Mouse (Mus musculus): ENCODE measurements around the gene Trpc4ap.
"Not testable (repeated sequence)": the region's sequence is repeated elsewhere in the genome, so short reads cannot be mapped to it uniquely, and the experiment has no call there.

The Trpc4ap gene

GRCm38 (mm10) chr2:155611834-155612550, 80.2 kb downstream of the Trpc4ap start:
- DNase-seq (ENCODE audit: low spot score in 2 of 2): no peak

DNA sequence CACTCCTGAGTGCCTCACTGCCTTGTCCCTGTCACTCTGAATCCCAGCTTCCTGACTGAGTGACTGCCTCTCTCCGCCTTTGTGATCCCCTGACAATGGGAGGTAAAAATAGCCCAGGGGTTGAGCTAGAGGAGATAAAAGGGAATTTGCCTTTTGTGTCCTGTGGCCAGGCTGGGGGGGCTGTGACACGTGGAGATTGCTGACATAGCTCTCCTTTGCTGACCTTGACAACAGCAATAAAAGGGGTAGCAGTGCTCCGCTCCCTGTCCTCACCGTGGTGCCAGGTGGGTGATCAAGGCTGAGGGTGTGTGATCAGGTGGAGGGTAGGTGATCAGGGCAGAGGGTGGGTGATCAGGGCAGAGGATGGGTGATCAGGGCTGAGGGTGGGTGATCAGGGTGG, 81.2 kb downstream of the Trpc4ap start, which contains the start of gene Myh7b:
Myh7b (plus strand) TSS at position 235 of the 400 bp plus-strand sequence.
- DNase-seq (ENCODE audit: low spot score in 2 of 2): no peak

GRCm38 (mm10) chr2:155606360-155606759, 85.8 kb downstream of the Trpc4ap start:
- no peak for DNase-seq (ENCODE audit: low spot score in 2 of 2)

- not testable (repeated sequence) for DNase-seq (ENCODE audit: low spot score in 2 of 2)
These were observed 87.0 kb downstream of the Trpc4ap start for GRCm38 (mm10) chr2:155605236-155605589.

DNA sequence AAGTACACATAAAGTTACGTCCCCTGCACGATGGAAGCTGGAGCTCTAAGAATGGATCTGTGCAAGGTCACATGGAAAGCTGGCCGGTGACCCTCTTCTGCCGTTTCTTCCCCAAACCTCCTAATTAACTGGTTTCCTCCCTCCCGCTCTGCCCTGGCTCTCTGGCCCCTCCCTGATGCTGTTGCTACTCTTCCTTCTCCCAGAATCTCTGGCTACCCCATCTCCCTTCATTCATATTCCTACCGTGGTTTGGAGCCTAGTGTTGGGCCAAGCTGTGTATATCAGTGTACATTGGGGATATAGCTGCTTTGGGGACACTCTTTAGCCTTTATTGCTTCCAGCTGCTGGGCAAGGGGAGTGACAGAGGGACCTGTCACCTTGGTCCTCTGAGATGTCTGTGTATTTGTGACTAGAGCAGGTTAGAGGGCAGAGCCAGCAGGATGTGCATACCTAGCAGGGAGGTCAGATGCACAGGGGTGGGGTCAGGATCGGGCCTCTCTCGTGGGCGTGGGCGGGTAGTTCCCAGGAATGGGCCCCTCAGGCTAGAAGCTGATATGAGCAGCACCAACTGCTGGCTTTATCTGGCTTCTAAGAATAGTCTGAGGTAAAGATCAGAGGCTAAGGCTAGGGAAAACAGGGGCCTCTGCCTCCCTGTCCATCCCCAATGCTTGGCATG, 87.5 kb downstream of the Trpc4ap start:
- no peak for DNase-seq (ENCODE audit: low spot score in 2 of 2)

DNA sequence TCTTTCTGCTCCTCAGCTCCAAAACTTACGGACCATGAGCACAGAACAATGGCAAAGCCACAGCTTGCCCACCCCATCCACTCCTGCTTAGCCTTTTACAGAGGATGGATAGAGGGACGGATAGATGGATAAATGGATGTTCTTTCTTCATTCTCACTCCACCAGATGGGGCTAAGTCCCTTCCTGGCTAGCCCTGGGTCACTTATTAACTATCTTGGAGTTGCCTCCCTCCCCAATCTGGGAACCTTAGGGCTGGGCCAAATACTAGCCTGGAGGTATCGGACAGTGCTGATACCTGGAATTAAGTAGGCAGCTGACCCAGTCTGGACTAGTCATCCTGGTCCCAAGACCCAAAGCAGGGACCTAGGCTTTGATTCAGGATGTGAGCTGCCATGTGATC, 88.5 kb downstream of the Trpc4ap start:
- DNase-seq (ENCODE audit: low spot score in 2 of 2): no peak

- DNase-seq (ENCODE audit: low spot score in 2 of 2): no peak
These were observed 96.7 kb downstream of the Trpc4ap start for GRCm38 (mm10) chr2:155595516-155595915.

DNA sequence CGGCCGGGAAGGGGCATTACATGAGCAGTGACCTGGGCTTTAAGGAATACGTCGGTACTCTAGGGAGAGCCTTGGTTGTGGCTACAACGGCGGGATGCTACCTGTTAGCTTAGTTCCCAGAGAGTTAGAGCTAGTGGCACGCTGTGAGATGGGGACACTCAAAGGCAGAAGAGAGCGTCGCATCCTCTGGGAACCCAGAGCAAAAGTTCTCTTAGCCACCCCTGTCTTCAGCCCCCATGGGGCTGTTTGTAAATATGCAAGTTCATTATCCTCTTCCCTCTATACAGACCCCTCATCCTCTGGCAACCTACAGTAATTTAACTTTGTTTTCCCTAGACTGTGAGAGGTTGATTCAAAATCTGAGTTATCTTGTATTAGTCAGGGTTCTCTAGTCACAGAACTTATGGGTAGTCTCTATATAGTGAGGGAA, 99.3 kb downstream of the Trpc4ap start:
- DNase-seq (ENCODE audit: low spot score in 2 of 2): no peak

DNA sequence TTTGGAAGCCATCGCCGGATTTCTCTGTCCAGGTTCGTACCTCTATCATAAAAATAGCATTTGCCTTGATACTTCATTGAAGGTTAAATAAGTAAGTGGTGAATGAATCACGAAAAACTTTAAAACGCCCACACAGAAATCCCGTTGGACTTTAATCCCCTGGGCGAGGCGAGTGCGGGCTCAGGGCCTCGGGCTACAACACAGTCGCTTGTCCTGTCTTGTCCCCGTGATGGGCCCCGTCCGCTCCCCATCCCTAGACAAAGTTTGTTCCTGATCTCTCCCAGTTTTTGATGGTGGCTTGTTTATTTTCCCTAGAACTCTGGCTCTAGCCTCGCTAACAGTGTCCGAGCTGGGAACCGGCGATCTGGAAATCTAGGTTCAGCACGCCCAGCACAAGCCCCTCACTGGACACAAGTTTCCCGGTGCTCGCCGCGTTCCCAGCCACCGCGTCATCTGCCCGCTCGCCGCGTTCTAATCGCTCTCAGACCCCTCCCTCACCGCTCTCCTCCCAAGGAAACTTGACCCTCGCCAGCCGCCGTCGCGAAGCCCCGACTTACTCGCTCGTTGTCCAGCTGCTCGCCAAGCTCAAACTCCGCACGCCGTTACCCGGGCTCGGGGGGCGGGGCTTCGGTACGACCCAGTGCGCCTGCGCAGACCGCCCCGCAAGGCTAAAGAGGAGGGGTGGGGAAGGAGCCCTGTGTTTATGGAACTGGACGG, 99.9 kb downstream of the Trpc4ap start, which contains the start of gene Gss:
Gss (minus strand) TSS at position 674 of the 717 bp plus-strand sequence.
- DNase-seq (ENCODE audit: low spot score in 2 of 2): peak; percentile 100

DNA sequence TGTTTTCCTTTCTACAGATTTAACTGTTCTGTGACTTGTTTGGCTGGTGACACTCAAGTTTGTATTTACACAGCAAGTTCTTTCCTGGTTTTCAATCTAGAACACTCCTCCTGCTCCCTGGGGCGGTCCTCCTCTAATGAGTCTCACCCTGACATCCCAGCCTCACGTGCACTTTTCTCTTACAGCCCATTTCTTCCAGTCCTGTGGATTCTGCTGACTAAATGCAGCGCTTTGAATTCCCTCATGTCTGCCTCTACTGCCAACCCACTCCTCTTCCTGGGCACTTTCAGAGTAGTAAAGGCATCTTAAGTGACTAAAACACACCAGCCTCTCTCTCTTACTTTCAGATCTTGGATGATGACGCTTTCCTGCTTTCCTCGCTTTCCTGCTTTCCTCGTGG, 100.5 kb downstream of the Trpc4ap start:
- DNase-seq (ENCODE audit: low spot score in 2 of 2): no peak

- DNase-seq (ENCODE audit: low spot score in 2 of 2): no peak
These were observed 101.3 kb downstream of the Trpc4ap start for GRCm38 (mm10) chr2:155590876-155591275.

- DNase-seq (ENCODE audit: low spot score in 2 of 2): no peak
These were observed 102.7 kb downstream of the Trpc4ap start for GRCm38 (mm10) chr2:155589521-155589920.

GRCm38 (mm10) chr2:155588136-155588535, 104.0 kb downstream of the Trpc4ap start:
- no peak for DNase-seq (ENCODE audit: low spot score in 2 of 2)

GRCm38 (mm10) chr2:155585486-155585885, 106.7 kb downstream of the Trpc4ap start:
- DNase-seq (ENCODE audit: low spot score in 2 of 2): no peak

DNA sequence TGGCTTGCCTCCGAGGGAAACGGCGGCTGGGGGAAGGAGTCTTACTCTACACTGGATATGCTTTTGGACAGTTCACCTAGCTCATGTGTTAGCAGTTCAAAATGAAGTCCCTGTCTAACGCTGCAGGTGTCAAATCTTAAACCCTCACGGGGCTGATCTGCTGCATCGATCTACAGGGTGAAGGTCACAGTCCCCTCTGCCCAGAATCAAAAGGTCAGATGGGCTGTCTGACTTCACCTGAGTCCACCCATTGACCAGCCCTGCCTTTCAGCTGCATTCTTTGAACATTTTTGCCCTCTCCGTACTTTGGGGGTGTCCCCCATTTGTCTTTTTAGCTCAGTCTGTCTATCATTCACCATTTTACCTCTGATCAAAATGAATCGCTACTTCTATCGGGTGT, 107.1 kb downstream of the Trpc4ap start:
- no peak for DNase-seq (ENCODE audit: low spot score in 2 of 2)

Measured in urinary bladder, postnatal 4 days (tissue).